Mouse (Mus musculus): ENCODE measurements around the gene Vmn2r55.

DNA sequence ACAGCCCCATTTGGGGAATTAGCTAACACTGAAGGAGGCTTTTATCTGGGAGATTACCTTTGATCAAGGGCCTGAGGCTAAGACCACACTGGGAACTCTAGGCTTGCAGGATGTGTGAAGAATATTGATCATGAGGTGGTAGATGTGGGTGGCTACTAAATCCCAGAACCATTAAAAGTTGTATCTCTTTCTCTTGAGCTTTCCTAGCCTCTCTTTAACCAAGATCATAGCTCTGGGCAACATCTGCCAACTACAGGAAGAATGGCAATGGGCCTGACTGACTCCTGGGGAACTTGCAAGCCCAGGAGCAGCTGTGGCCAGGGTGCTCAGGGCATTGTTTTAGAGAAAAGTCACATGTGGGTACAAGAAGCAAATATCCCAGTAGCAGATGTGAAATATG is 76.1 kb downstream of the Vmn2r55 start, which contains the start of gene Vmn2r53:
- TF ChIP-seq CTCF (IDR thresholded peaks at IDR 0.05; ENCODE audit: low read depth, low read length) (no peak), POLR2A (IDR thresholded peaks at IDR 0.05; ENCODE audit: borderline replicate concordance, low read depth, low read length) (no peak)
